Mouse (Mus musculus): ENCODE results near the gene Gm6904.
"Not testable (repeated sequence)": the region's sequence is repeated elsewhere in the genome, so short reads cannot be mapped to it uniquely, and the experiment has no call there.

The Gm6904 gene

GRCm38 (mm10) chr14:59260056-59260455, at the start of gene Gm6904:
TSS of gene Gm6904 (minus strand) at chr14:59260216.
- DNase-seq (ENCODE audit: low read depth, low spot score), result no peak

GRCm38 (mm10) chr14:59297391-59297790, 37.4 kb upstream of the Gm6904 start, which contains the start of gene Phf11a:
TSS of gene Phf11a (minus strand) at chr14:59297522.
- not testable (repeated sequence) for DNase-seq (ENCODE audit: low read depth, low spot score)

- not testable (repeated sequence) for DNase-seq (ENCODE audit: low read depth, low spot score)
Observed at GRCm38 (mm10) chr14:59291769-59292168, 31.8 kb upstream of the Gm6904 start.

GRCm38 (mm10) chr14:59274961-59275360, 14.9 kb upstream of the Gm6904 start:
- DNase-seq (ENCODE audit: low read depth, low spot score), result not testable (repeated sequence)

- not testable (repeated sequence) for DNase-seq (ENCODE audit: low read depth, low spot score)
Observed at GRCm38 (mm10) chr14:59255861-59256260, 4.2 kb downstream of the Gm6904 start.

GRCm38 (mm10) chr14:59250350-59250749, 9.7 kb downstream of the Gm6904 start:
- DNase-seq (ENCODE audit: low read depth, low spot score), result not testable (repeated sequence)

- DNase-seq (ENCODE audit: low read depth, low spot score), result no peak
Observed at GRCm38 (mm10) chr14:59233635-59234034, 26.4 kb downstream of the Gm6904 start.

- DNase-seq (ENCODE audit: low read depth, low spot score), result no peak
Observed at GRCm38 (mm10) chr14:59232003-59232402, 28.0 kb downstream of the Gm6904 start.

- no peak for DNase-seq (ENCODE audit: low read depth, low spot score)
Observed at GRCm38 (mm10) chr14:59230331-59230966, 29.6 kb downstream of the Gm6904 start.

- no peak for DNase-seq (ENCODE audit: low read depth, low spot score)
Observed at GRCm38 (mm10) chr14:59229822-59230221, 30.2 kb downstream of the Gm6904 start.

- DNase-seq (ENCODE audit: low read depth, low spot score), result no peak
Observed at GRCm38 (mm10) chr14:59226240-59226639, 33.8 kb downstream of the Gm6904 start.

GRCm38 (mm10) chr14:59219241-59219640, 40.8 kb downstream of the Gm6904 start:
- no peak for DNase-seq (ENCODE audit: low read depth, low spot score)

- no peak for DNase-seq (ENCODE audit: low read depth, low spot score)
Observed at GRCm38 (mm10) chr14:59209816-59210215, 50.2 kb downstream of the Gm6904 start.

GRCm38 (mm10) chr14:59209003-59209402, 51.0 kb downstream of the Gm6904 start:
- no peak for DNase-seq (ENCODE audit: low read depth, low spot score)

GRCm38 (mm10) chr14:59205976-59206583, 53.9 kb downstream of the Gm6904 start:
- DNase-seq (ENCODE audit: low read depth, low spot score), result no peak

- no peak for DNase-seq (ENCODE audit: low read depth, low spot score)
Observed at GRCm38 (mm10) chr14:59205461-59205860, 54.6 kb downstream of the Gm6904 start.

- DNase-seq (ENCODE audit: low read depth, low spot score), result no peak
Observed at GRCm38 (mm10) chr14:59201604-59202215, 58.3 kb downstream of the Gm6904 start.

GRCm38 (mm10) chr14:59200711-59201603, 59.1 kb downstream of the Gm6904 start, which contains the start of gene Rcbtb1:
TSS of gene Rcbtb1 (plus strand) at chr14:59201209.
- DNase-seq (ENCODE audit: low read depth, low spot score), result peak; percentile 78

All from telencephalon, adult 2 months (tissue).